Mouse (Mus musculus): ENCODE data around the gene Gbp6. TPM values are rescaled to one million over a fixed set of nuclear protein-coding genes. Genes with fewer than 3 reads are reported as not detected.
"Not testable (repeated sequence)": the region's sequence is repeated elsewhere in the genome, so short reads cannot be mapped to it uniquely, and the experiment has no call there.

Gene Gbp6
- polyA plus RNA-seq, 1 experiment from 2014 or later, result 2.0 TPM

DNA sequence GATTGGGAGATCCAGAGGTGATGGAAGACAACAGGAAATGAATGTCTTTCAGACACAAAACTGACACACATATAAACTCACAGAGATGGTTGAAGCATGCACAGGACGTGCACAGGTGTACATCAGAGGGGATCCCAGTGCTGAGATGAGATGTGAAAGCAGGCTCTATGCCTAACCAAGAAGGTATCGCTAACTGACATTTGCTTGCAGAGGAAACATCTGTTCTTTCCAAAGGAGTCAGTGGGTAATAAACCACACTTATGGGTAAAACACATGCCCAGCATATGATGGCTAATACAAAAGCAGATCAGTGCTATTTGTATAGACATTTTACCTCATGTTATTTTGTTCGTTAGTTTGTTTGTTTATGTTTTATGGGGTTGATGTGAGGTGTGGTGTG, 32.8 kb downstream of the Gbp6 start:
- H3K9ac ChIP-seq; H3K9me3 ChIP-seq; H3K4me3 ChIP-seq; ATAC-seq (replicated peaks); H3K27ac ChIP-seq; H3K4me1 ChIP-seq; H3K4me2 ChIP-seq; H3K36me3 ChIP-seq (replicated peaks); H3K27me3 ChIP-seq (replicated peaks): not testable (repeated sequence)
- WGBS, result no CpG with 5 or more reads among the region's 3 CpGs

- no peak overlapping the region for H3K4me3 ChIP-seq
- no peaks in the 10 kb centered on the region for H3K27me3 ChIP-seq (replicated peaks)
- no peaks in the 10 kb centered on the region for H3K36me3 ChIP-seq (replicated peaks)
- H3K4me2 ChIP-seq, result no peak overlapping the region
- H3K27ac ChIP-seq, result no peak overlapping the region
- H3K9me3 ChIP-seq, result no peaks in the 10 kb centered on the region
- H3K4me1 ChIP-seq, result no peaks in the 10 kb centered on the region
- H3K9ac ChIP-seq, result no peak overlapping the region
- ATAC-seq (replicated peaks), result no peak
Measured at GRCm38 (mm10) chr5:105252491-105252890, 41.0 kb downstream of the Gbp6 start.

DNA sequence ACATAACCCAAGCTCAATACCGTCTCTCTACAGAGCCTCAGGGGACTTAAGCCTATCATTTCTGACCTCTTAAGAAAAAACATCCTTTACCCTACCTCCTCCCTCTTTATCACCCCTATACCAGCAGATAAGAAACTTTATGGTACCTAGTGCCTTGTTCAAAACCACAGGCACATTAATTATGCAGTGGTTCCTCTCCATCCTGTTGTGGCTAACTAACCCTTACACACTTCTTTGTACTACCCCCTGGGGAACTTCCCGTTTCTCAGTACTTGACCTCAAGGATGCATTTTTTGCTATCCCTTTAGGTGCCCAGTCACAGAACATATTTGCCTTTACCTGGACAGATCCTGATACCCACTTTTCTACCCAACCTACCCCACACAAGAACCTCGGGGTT, 48.8 kb downstream of the Gbp6 start:
- 79% methylated on average over 3 of the region's 3 CpGs for WGBS
- not testable (repeated sequence) for H3K4me2 ChIP-seq; ATAC-seq (replicated peaks)

GRCm38 (mm10) chr5:105240982-105241381, 52.5 kb downstream of the Gbp6 start:
- 74% methylated on average over 5 of the region's 5 CpGs for WGBS
- H3K27ac ChIP-seq; H3K27me3 ChIP-seq (replicated peaks); H3K4me3 ChIP-seq; H3K36me3 ChIP-seq (replicated peaks); H3K9me3 ChIP-seq; H3K4me2 ChIP-seq; H3K4me1 ChIP-seq; H3K9ac ChIP-seq: not testable (repeated sequence)
- peak; percentile 50; the same call in 1 of the 2 replicates for ATAC-seq (replicated peaks)

More for the DNA sequence above, 48.8 kb downstream of the Gbp6 start:
- H3K27me3 ChIP-seq (replicated peaks); H3K36me3 ChIP-seq (replicated peaks); H3K9me3 ChIP-seq; H3K9ac ChIP-seq; H3K4me3 ChIP-seq; H3K4me1 ChIP-seq; H3K27ac ChIP-seq: not testable (repeated sequence)

DNA sequence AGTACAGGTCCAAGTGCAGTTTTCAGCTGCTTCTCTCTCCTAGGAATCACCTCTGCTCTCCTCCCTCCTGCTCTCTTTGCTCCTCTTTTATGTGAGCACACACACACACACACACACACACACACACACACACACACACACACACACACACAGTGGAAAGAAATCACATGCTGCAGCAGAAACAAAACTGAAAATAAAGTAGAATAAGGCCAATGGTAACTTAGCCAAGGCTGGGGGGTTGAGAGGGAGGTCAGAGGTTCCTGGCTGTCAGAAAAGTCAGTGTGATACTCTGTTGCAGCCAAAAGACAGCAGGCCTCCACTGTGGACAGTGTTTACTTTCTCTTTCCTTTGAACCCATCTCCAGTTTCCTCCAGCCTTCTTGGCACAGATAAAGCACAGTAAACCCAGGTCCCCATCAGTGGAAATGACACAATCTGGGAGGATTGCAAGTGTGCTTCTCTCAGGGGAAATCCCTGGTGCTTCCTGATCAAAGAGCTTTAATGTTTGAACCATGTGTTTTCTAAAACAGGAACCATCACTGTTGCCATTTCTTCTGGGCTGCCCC, 53.9 kb downstream of the Gbp6 start, which contains the start of gene Gbp10:
Gene Gbp10 (minus strand): TSS at position 51 of the 565 bp plus-strand sequence.
- not testable (repeated sequence) for H3K27ac ChIP-seq; H3K27me3 ChIP-seq (replicated peaks); H3K4me1 ChIP-seq; H3K36me3 ChIP-seq (replicated peaks); ATAC-seq (replicated peaks); H3K4me3 ChIP-seq; H3K9me3 ChIP-seq; H3K4me2 ChIP-seq; H3K9ac ChIP-seq

GRCm38 (mm10) chr5:105238402-105238801, 55.1 kb downstream of the Gbp6 start:
- not testable (repeated sequence) for ATAC-seq (replicated peaks); H3K36me3 ChIP-seq (replicated peaks)
- 89% methylated on average over 1 of the region's 1 CpGs for WGBS

DNA sequence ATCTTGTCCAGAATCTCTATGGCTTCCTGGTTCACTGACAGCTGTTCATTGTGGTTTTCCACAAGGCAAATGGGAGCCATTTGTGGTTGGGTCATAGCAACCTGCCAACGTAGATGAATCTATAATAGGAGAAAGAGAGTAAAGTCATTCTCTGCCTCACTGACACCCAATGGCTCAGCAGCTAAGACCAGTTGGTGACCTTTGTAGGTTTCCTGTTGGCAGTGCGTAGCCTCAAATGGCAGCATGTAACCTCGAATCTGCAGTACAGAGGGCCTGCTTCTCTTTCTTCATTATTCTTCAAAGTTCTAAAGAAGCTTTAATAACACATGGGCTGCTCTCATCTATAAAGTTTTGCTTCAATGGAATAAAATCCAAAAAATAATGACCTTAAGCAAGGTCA, 57.5 kb downstream of the Gbp6 start:
- not testable (repeated sequence) for H3K27me3 ChIP-seq (replicated peaks); H3K4me3 ChIP-seq; H3K36me3 ChIP-seq (replicated peaks); ATAC-seq (replicated peaks); H3K4me1 ChIP-seq; H3K4me2 ChIP-seq; H3K9me3 ChIP-seq; H3K9ac ChIP-seq; H3K27ac ChIP-seq
- WGBS, result 84% methylated on average over 3 of the region's 3 CpGs

More at GRCm38 (mm10) chr5:105238402-105238801, 55.1 kb downstream of the Gbp6 start:
- not testable (repeated sequence) for H3K4me2 ChIP-seq; H3K27me3 ChIP-seq (replicated peaks); H3K9me3 ChIP-seq; H3K4me3 ChIP-seq; H3K27ac ChIP-seq; H3K4me1 ChIP-seq; H3K9ac ChIP-seq

Other genes starting within 250 kb of the Gbp6 start
- gene Gbp9, start 154.2 kb downstream of the Gbp6 start, polyA plus RNA-seq (2015; fragmentation: Nextera tagmentation; extraction: Ambion mirVana), result 1.6 and 2.1 TPM in 2 replicates
- 0.43 and 1.0 TPM in 2 replicates for gene Gbp8, start 154.2 kb downstream of the Gbp6 start, polyA plus RNA-seq (2015; fragmentation: Nextera tagmentation; extraction: Ambion mirVana)
- gene Gbp4, start 154.1 kb downstream of the Gbp6 start, polyA plus RNA-seq (2015; fragmentation: Nextera tagmentation; extraction: Ambion mirVana), result 1.6 and 1.8 TPM in 2 replicates
- 1.7 and 2.0 TPM in 2 replicates for gene Gbp10, start 54.2 kb downstream of the Gbp6 start, polyA plus RNA-seq (2015; fragmentation: Nextera tagmentation; extraction: Ambion mirVana)
- gene Gm43302, start within 50 bp of the Gbp6 start, polyA plus RNA-seq (2015; fragmentation: Nextera tagmentation; extraction: Ambion mirVana), result 0.33 and 0.70 TPM in 2 replicates
- gene Lrrc8b, start 122.1 kb upstream of the Gbp6 start, polyA plus RNA-seq (2015; fragmentation: Nextera tagmentation; extraction: Ambion mirVana), result 17.7 and 18.0 TPM in 2 replicates
- 13.2 and 13.6 TPM in 2 replicates for gene Lrrc8c, start 225.7 kb upstream of the Gbp6 start, polyA plus RNA-seq (2015; fragmentation: Nextera tagmentation; extraction: Ambion mirVana)

All from midbrain, embryonic 15.5 days (tissue).